Mouse (Mus musculus) intestine, postnatal 0 days (tissue): ENCODE results near the gene Grik5. TPM values are rescaled to one million over a fixed set of nuclear protein-coding genes. Genes with fewer than 3 reads are reported as not detected.

Experiments used
- ATAC-seq: fragments of 200-750 bp; cut with Nextera tagmentation; 2 replicates; pipeline ENCODE4 v1.8.0; 2017; ENCODE audit warnings: mild to moderate bottlenecking, moderate TSS enrichment, moderate library complexity
- H3K27ac ChIP-seq: fragments of 300-500 bp; sonication (generic); 2 replicates; pipeline ENCODE4 v1.5.1; 2014; ENCODE audit warnings: mild to moderate bottlenecking, low read depth, low read length, moderate library complexity
- H3K27me3 ChIP-seq: fragments of 300-500 bp; sonication (generic); replicated peaks from 2 replicates; pipeline ENCODE4 v1.6.1; 2014; ENCODE audit warnings: low read length, mixed read lengths; ENCODE audit not compliant: control insufficient read depth, insufficient read depth
- H3K36me3 ChIP-seq: fragments of 300-500 bp; sonication (generic); 2 replicates; pipeline ENCODE4 v1.6.1; 2014; ENCODE audit warnings: mild to moderate bottlenecking, moderate library complexity; ENCODE audit not compliant: control insufficient read depth, insufficient read depth
- H3K4me1 ChIP-seq: fragments of 300-500 bp; sonication (generic); replicated peaks from 2 replicates; pipeline ENCODE4 v1.6.1; 2014; ENCODE audit warnings: antibody characterized with exemption, low read length, mixed read lengths; ENCODE audit not compliant: control insufficient read depth, insufficient read depth
- H3K4me2 ChIP-seq: fragments of 300-500 bp; sonication (generic); replicated peaks from 2 replicates; pipeline ENCODE4 v1.6.1; 2014; ENCODE audit warnings: low read depth, mild to moderate bottlenecking, moderate library complexity
- H3K4me3 ChIP-seq: fragments of 300-500 bp; sonication (generic); 2 replicates; pipeline ENCODE4 v1.5.1; 2014; ENCODE audit warnings: low read depth, low read length
- H3K9ac ChIP-seq: fragments of 300-500 bp; sonication (generic); 2 replicates; pipeline ENCODE4 v1.6.1; 2014; ENCODE audit warnings: mild to moderate bottlenecking, low read depth, low read length
- H3K9me3 ChIP-seq: fragments of 300-500 bp; sonication (generic); 2 replicates; pipeline ENCODE4 v1.6.1; 2016; ENCODE audit warnings: mixed run types; ENCODE audit not compliant: control insufficient read depth
- CTCF ChIP-seq: sonication (generic); IDR thresholded peaks from 2 replicates; pipeline ENCODE4 v1.5.1; 2016; ENCODE audit warnings: low read depth, mild to moderate bottlenecking, control low read depth, antibody characterized with exemption, moderate library complexity
- WGBS: fragments of 180-500 bp; shearing (Covaris S2); extraction: QIAGEN DNeasy Blood & Tissue Kit; methylation state at CpG from one replicate; pipeline ENCODE4 v1.1.7; 2014; 5-methylcytosine and 5-hydroxymethylcytosine counted together
- polyA plus RNA-seq: library from polyadenylated mRNA; unstranded; fragments of >200 nt; fragmentation: Nextera tagmentation; extraction: Ambion mirVana; gene quantifications from 2 replicates; pipeline ENCODE4 v1.2.1, GENCODE M21; 2015

Grik5 gene
- polyA plus RNA-seq, 1 experiment from 2014 or later, result 1.3 TPM

GRCm38 (mm10) chr7:25063900-25064299 is 8.2 kb downstream of the Grik5 start:
- Histone ChIP-seq H3K4me2 (no peak overlapping the region), H3K27ac (no peak overlapping the region), H3K27me3 (no peaks in the 10 kb centered on the region), H3K36me3 (peaks cover 11% of the 10 kb centered on the region; the same call in 1 of the 2 replicates), H3K4me3 (no peak overlapping the region), H3K4me1 (no peaks in the 10 kb centered on the region), H3K9me3 (no peaks in the 10 kb centered on the region), H3K9ac (no peak overlapping the region)
- 84% methylated on average over 8 of the region's 8 CpGs for WGBS
- TF ChIP-seq CTCF, result no peak
- ATAC-seq, result no peak

GRCm38 (mm10) chr7:25063346-25063745 is 8.8 kb downstream of the Grik5 start:
- H3K9me3 ChIP-seq, result no peaks in the 10 kb centered on the region
- H3K27me3 ChIP-seq, result no peaks in the 10 kb centered on the region
- H3K4me3 ChIP-seq, result no peak overlapping the region
- H3K27ac ChIP-seq, result no peak overlapping the region
- TF ChIP-seq CTCF, result no peak
- no peak overlapping the region for H3K9ac ChIP-seq
- ATAC-seq, result no peak
- H3K36me3 ChIP-seq, result peaks cover 10% of the 10 kb centered on the region; the same call in 1 of the 2 replicates
- H3K4me1 ChIP-seq, result no peaks in the 10 kb centered on the region
- no peak overlapping the region for H3K4me2 ChIP-seq
- WGBS, result 93% methylated on average over 6 of the region's 6 CpGs

GRCm38 (mm10) chr7:25058836-25059235 is 13.3 kb downstream of the Grik5 start:
- no peak for TF ChIP-seq CTCF
- no peak for ATAC-seq
- H3K4me3 ChIP-seq, result no peak overlapping the region
- peaks cover 5% of the 10 kb centered on the region; the same call in 1 of the 2 replicates for H3K36me3 ChIP-seq
- H3K9ac ChIP-seq, result no peak overlapping the region
- no peak overlapping the region for H3K27ac ChIP-seq
- H3K4me1 ChIP-seq, result no peaks in the 10 kb centered on the region
- H3K27me3 ChIP-seq, result no peaks in the 10 kb centered on the region
- H3K9me3 ChIP-seq, result no peaks in the 10 kb centered on the region
- H3K4me2 ChIP-seq, result no peak overlapping the region
- WGBS, result 85% methylated on average over 14 of the region's 14 CpGs

GRCm38 (mm10) chr7:25058394-25058793 is 13.8 kb downstream of the Grik5 start:
- WGBS, result 74% methylated on average over 8 of the region's 8 CpGs
- no peak overlapping the region for H3K9ac ChIP-seq
- H3K4me3 ChIP-seq, result no peak overlapping the region
- no peaks in the 10 kb centered on the region for H3K27me3 ChIP-seq
- no peaks in the 10 kb centered on the region for H3K4me1 ChIP-seq
- no peak for ATAC-seq
- no peak overlapping the region for H3K27ac ChIP-seq
- H3K36me3 ChIP-seq, result peaks cover 5% of the 10 kb centered on the region; the same call in 1 of the 2 replicates
- TF ChIP-seq CTCF, result no peak
- no peak overlapping the region for H3K4me2 ChIP-seq
- H3K9me3 ChIP-seq, result no peaks in the 10 kb centered on the region

GRCm38 (mm10) chr7:25057888-25058287 is 14.3 kb downstream of the Grik5 start:
- no peak for TF ChIP-seq CTCF
- WGBS, result 92% methylated on average over 5 of the region's 5 CpGs
- no peak for ATAC-seq
- H3K27me3 ChIP-seq, result no peaks in the 10 kb centered on the region
- peaks cover 4% of the 10 kb centered on the region; the same call in 1 of the 2 replicates for H3K36me3 ChIP-seq
- no peak overlapping the region for H3K4me3 ChIP-seq
- H3K9me3 ChIP-seq, result no peaks in the 10 kb centered on the region
- no peak overlapping the region for H3K4me2 ChIP-seq
- no peak overlapping the region for H3K9ac ChIP-seq
- no peak overlapping the region; the same call in 1 of the 2 replicates for H3K27ac ChIP-seq
- H3K4me1 ChIP-seq, result no peaks in the 10 kb centered on the region

GRCm38 (mm10) chr7:25056951-25057350 is 15.2 kb downstream of the Grik5 start:
- Histone ChIP-seq H3K36me3 (no peaks in the 10 kb centered on the region; the same call in 1 of the 2 replicates), H3K4me2 (no peak overlapping the region), H3K27ac (no peak overlapping the region), H3K9me3 (no peaks in the 10 kb centered on the region), H3K4me3 (no peak overlapping the region), H3K27me3 (no peaks in the 10 kb centered on the region), H3K4me1 (no peaks in the 10 kb centered on the region), H3K9ac (no peak overlapping the region)
- WGBS, result 55% methylated on average over 4 of the region's 4 CpGs
- no peak for TF ChIP-seq CTCF
- no peak for ATAC-seq

GRCm38 (mm10) chr7:25052587-25052986 is 19.6 kb downstream of the Grik5 start:
- no peaks in the 10 kb centered on the region for H3K27me3 ChIP-seq
- WGBS, result 66% methylated on average over 3 of the region's 3 CpGs
- no peaks in the 10 kb centered on the region for H3K9me3 ChIP-seq
- H3K36me3 ChIP-seq, result no peaks in the 10 kb centered on the region; the same call in 1 of the 2 replicates
- no peak for TF ChIP-seq CTCF
- H3K4me2 ChIP-seq, result no peak overlapping the region
- no peak overlapping the region for H3K27ac ChIP-seq
- no peak overlapping the region for H3K4me3 ChIP-seq
- no peaks in the 10 kb centered on the region for H3K4me1 ChIP-seq
- H3K9ac ChIP-seq, result no peak overlapping the region
- no peak for ATAC-seq
